Mouse (Mus musculus): ENCODE data around the gene Aes.

Gene Aes

GRCm38 (mm10) chr10:81597137-81597950, 38.1 kb downstream of the Aes start:
- DNase-seq (ENCODE audit: low spot score): peak; percentile 61

- DNase-seq (ENCODE audit: low spot score): no peak
These were observed 39.1 kb downstream of the Aes start for GRCm38 (mm10) chr10:81598342-81598741.

- DNase-seq (ENCODE audit: low spot score): no peak
These were observed 39.6 kb downstream of the Aes start for GRCm38 (mm10) chr10:81598871-81599270.

- no peak for DNase-seq (ENCODE audit: low spot score)
These were observed 40.3 kb downstream of the Aes start for GRCm38 (mm10) chr10:81599630-81600029.

- peak; percentile 30 for DNase-seq (ENCODE audit: low spot score)
These were observed 40.8 kb downstream of the Aes start for GRCm38 (mm10) chr10:81600096-81600495.

GRCm38 (mm10) chr10:81600738-81601203, 41.5 kb downstream of the Aes start, which contains the start of gene Tle6:
Tle6 (minus strand) TSS chr10:81601073.
- DNase-seq (ENCODE audit: low spot score): peak; percentile 99

GRCm38 (mm10) chr10:81601396-81601905, 42.2 kb downstream of the Aes start:
- DNase-seq (ENCODE audit: low spot score): no peak

GRCm38 (mm10) chr10:81602741-81603151, 43.5 kb downstream of the Aes start:
- peak; percentile 87 for DNase-seq (ENCODE audit: low spot score)

GRCm38 (mm10) chr10:81604019-81604967, 45.0 kb downstream of the Aes start:
- DNase-seq (ENCODE audit: low spot score): no peak

GRCm38 (mm10) chr10:81604968-81605665, 45.8 kb downstream of the Aes start:
- DNase-seq (ENCODE audit: low spot score): peak; percentile 96

- no peak for DNase-seq (ENCODE audit: low spot score)
These were observed 46.3 kb downstream of the Aes start for GRCm38 (mm10) chr10:81605666-81605973.

- DNase-seq (ENCODE audit: low spot score): peak; percentile 99
These were observed 46.9 kb downstream of the Aes start, which contains the start of gene BC025920 for GRCm38 (mm10) chr10:81605974-81606751. BC025920 (plus strand) TSS chr10:81606270.

GRCm38 (mm10) chr10:81608308-81608707, 49.0 kb downstream of the Aes start:
- no peak for DNase-seq (ENCODE audit: low spot score)

GRCm38 (mm10) chr10:81612779-81613178, 53.5 kb downstream of the Aes start:
- DNase-seq (ENCODE audit: low spot score): no peak

GRCm38 (mm10) chr10:81615486-81615885, 56.2 kb downstream of the Aes start:
- peak; percentile 58 for DNase-seq (ENCODE audit: low spot score)
